ENCODE assay signal across 15 mouse cellular contexts in genomic region chr3:115820139-115820481, GRCm38 (mm10).
DNase-seq lines count a peak whose midpoint lies in the region; ATAC-seq and TF ChIP-seq lines count a peak whose summit lies in the region.
"Had no signal": no experiment of that assay in that cellular context is flagged by ENCODE, and none has a peak within 500 bp of the region (broad histone marks: within the 10 kb centered on the region; RNA-seq: fewer than 3 reads in every experiment).

No protein-coding gene starts in this region.

- H3K36me3 ChIP-seq in heart, embryonic 16.5 days (ENCODE audit: control insufficient read depth, insufficient read depth): no peaks in the 10 kb centered on the region
- no peaks in the 10 kb centered on the region for H3K36me3 ChIP-seq in thymus, adult 2 months (ENCODE audit: control insufficient read depth, insufficient read depth, low read length)
- H3K36me3 ChIP-seq in liver, embryonic 12.5 days: no peaks in the 10 kb centered on the region
- H3K36me3 ChIP-seq in forebrain, embryonic 12.5 days (replicated peaks): no peaks in the 10 kb centered on the region
- H3K36me3 ChIP-seq in forebrain, embryonic 11.5 days (ENCODE audit: control insufficient read depth, insufficient read depth, low read length): no peaks in the 10 kb centered on the region
- H3K36me3 ChIP-seq: hindbrain, embryonic 15.5 days; limb, embryonic 13.5 days had no signal

- peak overlapping the region; percentile 46 for H3K4me2 ChIP-seq in heart, embryonic 16.5 days (ENCODE audit: low read depth, low read length)
- peak overlapping the region; percentile 65 for H3K4me2 ChIP-seq in liver, embryonic 12.5 days
- H3K4me2 ChIP-seq in forebrain, embryonic 12.5 days: no peak overlapping the region
- no peak overlapping the region for H3K4me2 ChIP-seq in forebrain, embryonic 11.5 days (ENCODE audit: low read depth, low read length, severe bottlenecking)
- H3K4me2 ChIP-seq: hindbrain, embryonic 15.5 days; limb, embryonic 13.5 days had no signal

- ATAC-seq in heart, embryonic 16.5 days (replicated peaks; ENCODE audit: extremely low read depth, insufficient read depth, low FRiP score): no peak; the same call in 1 of the 2 replicates
- ATAC-seq in liver, embryonic 12.5 days: peak; percentile 61
- ATAC-seq in forebrain, embryonic 12.5 days (ENCODE audit: low FRiP score): no peak
- no peak for ATAC-seq in forebrain, embryonic 11.5 days (replicated peaks; ENCODE audit: low FRiP score)

- H3K9me3 ChIP-seq in heart, embryonic 16.5 days (replicated peaks; ENCODE audit: control insufficient read depth, low read length): no peaks in the 10 kb centered on the region
- no peaks in the 10 kb centered on the region for H3K9me3 ChIP-seq in liver, embryonic 12.5 days (replicated peaks)
- no peaks in the 10 kb centered on the region for H3K9me3 ChIP-seq in forebrain, embryonic 12.5 days
- H3K9me3 ChIP-seq in forebrain, embryonic 11.5 days (ENCODE audit: control insufficient read depth, low read length): no peaks in the 10 kb centered on the region
- H3K9me3 ChIP-seq: hindbrain, embryonic 15.5 days; limb, embryonic 13.5 days had no signal

- no peak for TF ChIP-seq POLR2A in thymus, adult 2 months (IDR thresholded peaks at IDR 0.05; ENCODE audit: control insufficient read depth, extremely low read depth, insufficient read depth, low read length, poor library complexity)

- H3K9ac ChIP-seq in heart, embryonic 16.5 days (ENCODE audit: low read length): peak overlapping the region; percentile 26; the same call in 1 of the 2 replicates
- H3K9ac ChIP-seq in liver, embryonic 12.5 days: peak overlapping the region; percentile 36; the same call in 1 of the 2 replicates
- H3K9ac ChIP-seq in forebrain, embryonic 12.5 days: no peak overlapping the region
- H3K9ac ChIP-seq in forebrain, embryonic 11.5 days (ENCODE audit: low read length): no peak overlapping the region
- H3K9ac ChIP-seq: hindbrain, embryonic 15.5 days; limb, embryonic 13.5 days had no signal

- H3K27ac ChIP-seq in heart, embryonic 16.5 days (ENCODE audit: low read length): peak overlapping the region; percentile 86
- H3K27ac ChIP-seq in thymus, adult 2 months (ENCODE audit: control insufficient read depth, insufficient read depth, low read length): no peak overlapping the region
- 0 out of 2 replicates have a peak overlapping the region, but pooled peaks have one; percentile 20 for H3K27ac ChIP-seq in liver, embryonic 12.5 days
- H3K27ac ChIP-seq in forebrain, embryonic 12.5 days: no peak overlapping the region
- no peak overlapping the region for H3K27ac ChIP-seq in forebrain, embryonic 11.5 days (ENCODE audit: low read depth, low read length)
- H3K27ac ChIP-seq: hindbrain, embryonic 15.5 days; left cerebral cortex, adult 2 months; limb, embryonic 13.5 days had no signal

- intact Hi-C loops in heart, postnatal 36 days (cut with DNase I): loop anchor here (2.0 kb wide), 1 partner anchor 67 kb away; the partner anchor contains the start of gene Dph5

- no peaks in the 10 kb centered on the region for H3K27me3 ChIP-seq in heart, embryonic 16.5 days (ENCODE audit: control insufficient read depth, insufficient read depth, low read length)
- H3K27me3 ChIP-seq in thymus, adult 2 months (ENCODE audit: control insufficient read depth, insufficient read depth, low read length): no peaks in the 10 kb centered on the region
- no peaks in the 10 kb centered on the region for H3K27me3 ChIP-seq in liver, embryonic 12.5 days (replicated peaks)
- H3K27me3 ChIP-seq in forebrain, embryonic 12.5 days: no peaks in the 10 kb centered on the region
- H3K27me3 ChIP-seq in forebrain, embryonic 11.5 days (ENCODE audit: control insufficient read depth, insufficient read depth, low read length): no peaks in the 10 kb centered on the region
- H3K27me3 ChIP-seq: hindbrain, embryonic 15.5 days; limb, embryonic 13.5 days had no signal

- no peak for TF ChIP-seq CTCF in thymus, adult 2 months (IDR thresholded peaks at IDR 0.05; ENCODE audit: borderline replicate concordance, control insufficient read depth, extremely low read depth, insufficient read depth, low read length, poor library complexity)

- H3K4me1 ChIP-seq in heart, embryonic 16.5 days (ENCODE audit: control insufficient read depth, insufficient read depth, low read length): peaks cover 56% of the 10 kb centered on the region
- H3K4me1 ChIP-seq in thymus, adult 2 months (replicated peaks; ENCODE audit: control insufficient read depth, insufficient read depth, low read length): peaks cover 27% of the 10 kb centered on the region
- H3K4me1 ChIP-seq in liver, embryonic 12.5 days: peaks cover 67% of the 10 kb centered on the region
- H3K4me1 ChIP-seq in forebrain, embryonic 12.5 days: no peaks in the 10 kb centered on the region; the same call in 1 of the 2 replicates
- H3K4me1 ChIP-seq in forebrain, embryonic 11.5 days (replicated peaks; ENCODE audit: control insufficient read depth, insufficient read depth, low read length): 0 out of 2 replicates have a peak, but pooled peaks cover 1% of the 10 kb centered on the region
- H3K4me1 ChIP-seq: hindbrain, embryonic 15.5 days had no signal

- WGBS in heart, embryonic 16.5 days: 13% methylated on average over 8 of the region's 8 CpGs
- 12% methylated on average over 8 of the region's 8 CpGs for WGBS in thymus, adult 2 months
- 12% methylated on average over 8 of the region's 8 CpGs for WGBS in liver, embryonic 12.5 days (ENCODE audit: insufficient replicate concordance)
- WGBS in forebrain, embryonic 12.5 days: 64% methylated on average over 8 of the region's 8 CpGs
- 79% methylated on average over 8 of the region's 8 CpGs for WGBS in forebrain, embryonic 11.5 days

- H3K4me3 ChIP-seq in heart, embryonic 16.5 days (ENCODE audit: low read length): peak overlapping the region; percentile 16; the same call in 1 of the 2 replicates
- H3K4me3 ChIP-seq in thymus, adult 2 months (ENCODE audit: control insufficient read depth, insufficient read depth, low read length): no peak overlapping the region
- peak overlapping the region; percentile 27 for H3K4me3 ChIP-seq in liver, embryonic 12.5 days
- no peak overlapping the region for H3K4me3 ChIP-seq in forebrain, embryonic 12.5 days (replicated peaks)
- H3K4me3 ChIP-seq in forebrain, embryonic 11.5 days (ENCODE audit: low read depth, low read length): no peak overlapping the region
- H3K4me3 ChIP-seq: hindbrain, embryonic 15.5 days; left cerebral cortex, adult 2 months; limb, embryonic 13.5 days had no signal

- no peak for DNase-seq in heart, postnatal 36 days
- peak; percentile 31 for DNase-seq in thymus, postnatal 14 days
- no peak for DNase-seq in thymus, adult 2 months
- DNase-seq in forebrain, embryonic 11.5 days (ENCODE audit: low spot score): no peak
- DNase-seq: adrenal gland, adult 8-10 months; cerebellum, adult 9-10 months; gastrocnemius, postnatal 36 days; kidney, adult 9 months; right cerebral cortex, adult 18-20 months had no signal

Comparison
In these comparisons a context has a peak if more than half of its experiments do, and no peak if none do; other contexts are left out.
1. H3K27ac ChIP-seq: peak in heart, embryonic 16.5 days (single experiment) and liver, embryonic 12.5 days (single experiment); none in thymus, adult 2 months (single experiment), forebrain, embryonic 12.5 days (single experiment) and forebrain, embryonic 11.5 days (single experiment).
2. H3K4me2 ChIP-seq: peak in heart, embryonic 16.5 days (single experiment) and liver, embryonic 12.5 days (single experiment); none in forebrain, embryonic 12.5 days (single experiment) and forebrain, embryonic 11.5 days (single experiment).
3. H3K4me3 ChIP-seq: peak in heart, embryonic 16.5 days (single experiment) and liver, embryonic 12.5 days (single experiment); none in thymus, adult 2 months (single experiment), forebrain, embryonic 12.5 days (single experiment) and forebrain, embryonic 11.5 days (single experiment).
4. H3K9ac ChIP-seq: peak in heart, embryonic 16.5 days (single experiment) and liver, embryonic 12.5 days (single experiment); none in forebrain, embryonic 12.5 days (single experiment) and forebrain, embryonic 11.5 days (single experiment).